Mouse (Mus musculus): ENCODE results near the gene Gfy. TPM values are rescaled to one million over a fixed set of nuclear protein-coding genes. Genes with fewer than 3 reads are reported as not detected.

Gfy gene
- polyA plus RNA-seq, 1 experiment = not detected

- 5% methylated on average over 44 of the region's 44 CpGs for WGBS
- Histone ChIP-seq H3K27ac (ENCODE audit: insufficient read depth, low read length) (no peak within 1 kb of the TSS), H3K27me3 (ENCODE audit: control insufficient read depth, insufficient read depth, low read length) (no peaks in the 10 kb centered on the region), H3K4me1 (ENCODE audit: control insufficient read depth, insufficient read depth, insufficient read length) (peaks cover 4% of the 10 kb centered on the region; the same call in 1 of the 2 replicates), H3K4me3 (ENCODE audit: extremely low read depth, insufficient read depth, insufficient read length) (peak within 1 kb of the TSS; percentile 54), H3K36me3 (ENCODE audit: control insufficient read depth, insufficient read depth, low read length) (no peaks in the 10 kb centered on the region)
- TF ChIP-seq POLR2A (IDR thresholded peaks at IDR 0.05; ENCODE audit: low read depth, low read length) = peak; percentile 64; the same call in 1 of the 2 replicates
- no peak for TF ChIP-seq CTCF (IDR thresholded peaks at IDR 0.05; ENCODE audit: extremely low read depth, insufficient read depth, insufficient read length, insufficient replicate concordance)
- peak; percentile 93 to 94 for DNase-seq (ENCODE audit: low read depth in 1 of 2, low spot score in 2 of 2)
These were observed 25.2 kb upstream of the Gfy start, which contains the start of gene Ccdc155 for GRCm38 (mm10) chr7:45204380-45205143. Gene Ccdc155, minus strand, starts transcription at chr7:45204892.

- 78% methylated on average over 10 of the region's 10 CpGs for WGBS
- no peak for DNase-seq (ENCODE audit: low read depth in 1 of 2, low spot score in 2 of 2)
- no peak overlapping the region for H3K4me3 ChIP-seq (ENCODE audit: extremely low read depth, insufficient read depth, insufficient read length)
- H3K4me1 ChIP-seq (ENCODE audit: control insufficient read depth, insufficient read depth, insufficient read length) = peaks cover 4% of the 10 kb centered on the region; the same call in 1 of the 2 replicates
- TF ChIP-seq POLR2A (IDR thresholded peaks at IDR 0.05; ENCODE audit: low read depth, low read length) (no peak), CTCF (IDR thresholded peaks at IDR 0.05; ENCODE audit: extremely low read depth, insufficient read depth, insufficient read length, insufficient replicate concordance) (no peak)
- H3K27me3 ChIP-seq (ENCODE audit: control insufficient read depth, insufficient read depth, low read length) = no peaks in the 10 kb centered on the region
- H3K36me3 ChIP-seq (ENCODE audit: control insufficient read depth, insufficient read depth, low read length) = no peaks in the 10 kb centered on the region
- no peak overlapping the region for H3K27ac ChIP-seq (ENCODE audit: insufficient read depth, low read length)
These were observed 23.3 kb upstream of the Gfy start for GRCm38 (mm10) chr7:45202654-45203053.

DNA sequence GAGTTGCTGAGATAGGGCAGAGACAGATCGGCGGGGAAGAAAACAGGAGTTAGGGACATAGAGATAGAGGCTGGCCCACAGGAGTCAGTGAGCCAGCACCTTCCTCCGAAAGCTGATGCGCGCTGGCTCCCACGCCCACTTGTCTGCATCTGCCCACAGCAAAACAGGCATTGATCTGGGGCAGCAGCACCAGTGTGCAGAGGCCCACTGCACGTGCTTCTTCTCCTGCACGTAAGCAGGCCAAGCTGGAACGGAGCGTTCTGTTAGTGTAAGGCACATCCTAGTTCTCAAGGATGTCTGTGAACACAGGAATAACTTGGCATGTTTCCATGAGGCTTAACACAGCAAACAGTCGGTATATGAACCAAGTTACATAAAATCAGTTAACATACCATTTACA is 19.6 kb upstream of the Gfy start:
- no peak overlapping the region for H3K4me3 ChIP-seq (ENCODE audit: extremely low read depth, insufficient read depth, insufficient read length)
- no peaks in the 10 kb centered on the region for H3K27me3 ChIP-seq (ENCODE audit: control insufficient read depth, insufficient read depth, low read length)
- TF ChIP-seq POLR2A (IDR thresholded peaks at IDR 0.05; ENCODE audit: low read depth, low read length) = no peak
- TF ChIP-seq CTCF (IDR thresholded peaks at IDR 0.05; ENCODE audit: extremely low read depth, insufficient read depth, insufficient read length, insufficient replicate concordance) = no peak
- no peaks in the 10 kb centered on the region for H3K36me3 ChIP-seq (ENCODE audit: control insufficient read depth, insufficient read depth, low read length)
- no peak for DNase-seq (ENCODE audit: low read depth in 1 of 2, low spot score in 2 of 2)
- H3K4me1 ChIP-seq (ENCODE audit: control insufficient read depth, insufficient read depth, insufficient read length) = no peaks in the 10 kb centered on the region
- no peak overlapping the region for H3K27ac ChIP-seq (ENCODE audit: insufficient read depth, low read length)
- WGBS = 88% methylated on average over 11 of the region's 11 CpGs

DNA sequence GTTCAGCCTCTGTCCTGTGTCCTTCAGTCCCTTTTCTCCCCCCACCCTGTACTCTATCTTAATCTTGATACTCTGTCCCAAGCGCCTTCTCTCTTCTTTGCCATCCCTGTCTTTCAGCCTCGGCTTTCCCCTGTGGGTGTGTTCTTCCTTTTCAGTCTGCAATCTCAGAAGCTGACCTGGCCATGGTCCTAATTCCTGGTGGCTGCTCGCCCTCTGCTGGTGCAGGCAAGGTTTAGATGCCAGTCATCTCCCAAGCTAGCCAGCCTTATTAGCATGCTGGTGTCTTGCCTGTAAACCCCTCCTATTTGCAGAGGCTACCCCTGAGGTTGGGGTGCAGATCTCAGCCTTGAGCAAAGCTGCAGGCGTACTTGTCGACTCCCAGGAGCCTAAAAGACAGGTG is 19.1 kb upstream of the Gfy start:
- no peaks in the 10 kb centered on the region for H3K4me1 ChIP-seq (ENCODE audit: control insufficient read depth, insufficient read depth, insufficient read length)
- no peak overlapping the region for H3K27ac ChIP-seq (ENCODE audit: insufficient read depth, low read length)
- no peak overlapping the region for H3K4me3 ChIP-seq (ENCODE audit: extremely low read depth, insufficient read depth, insufficient read length)
- peak; percentile 17 to 67 for DNase-seq (ENCODE audit: low read depth in 1 of 2, low spot score in 2 of 2)
- no peaks in the 10 kb centered on the region for H3K27me3 ChIP-seq (ENCODE audit: control insufficient read depth, insufficient read depth, low read length)
- TF ChIP-seq POLR2A (IDR thresholded peaks at IDR 0.05; ENCODE audit: low read depth, low read length) = no peak
- peak; percentile 79; the same call in 1 of the 2 replicates for TF ChIP-seq CTCF (IDR thresholded peaks at IDR 0.05; ENCODE audit: extremely low read depth, insufficient read depth, insufficient read length, insufficient replicate concordance)
- H3K36me3 ChIP-seq (ENCODE audit: control insufficient read depth, insufficient read depth, low read length) = no peaks in the 10 kb centered on the region
- WGBS = 24% methylated on average over 5 of the region's 5 CpGs

- Histone ChIP-seq H3K4me3 (ENCODE audit: extremely low read depth, insufficient read depth, insufficient read length) (no peak overlapping the region), H3K27me3 (ENCODE audit: control insufficient read depth, insufficient read depth, low read length) (no peaks in the 10 kb centered on the region), H3K27ac (ENCODE audit: insufficient read depth, low read length) (no peak overlapping the region), H3K4me1 (ENCODE audit: control insufficient read depth, insufficient read depth, insufficient read length) (no peaks in the 10 kb centered on the region), H3K36me3 (ENCODE audit: control insufficient read depth, insufficient read depth, low read length) (no peaks in the 10 kb centered on the region)
- no peak for TF ChIP-seq CTCF (IDR thresholded peaks at IDR 0.05; ENCODE audit: extremely low read depth, insufficient read depth, insufficient read length, insufficient replicate concordance)
- TF ChIP-seq POLR2A (IDR thresholded peaks at IDR 0.05; ENCODE audit: low read depth, low read length) = no peak
- 77% methylated on average over 5 of the region's 5 CpGs for WGBS
- DNase-seq (ENCODE audit: low read depth in 1 of 2, low spot score in 2 of 2) = no peak
These were observed 17.6 kb upstream of the Gfy start for GRCm38 (mm10) chr7:45196994-45197393.

DNA sequence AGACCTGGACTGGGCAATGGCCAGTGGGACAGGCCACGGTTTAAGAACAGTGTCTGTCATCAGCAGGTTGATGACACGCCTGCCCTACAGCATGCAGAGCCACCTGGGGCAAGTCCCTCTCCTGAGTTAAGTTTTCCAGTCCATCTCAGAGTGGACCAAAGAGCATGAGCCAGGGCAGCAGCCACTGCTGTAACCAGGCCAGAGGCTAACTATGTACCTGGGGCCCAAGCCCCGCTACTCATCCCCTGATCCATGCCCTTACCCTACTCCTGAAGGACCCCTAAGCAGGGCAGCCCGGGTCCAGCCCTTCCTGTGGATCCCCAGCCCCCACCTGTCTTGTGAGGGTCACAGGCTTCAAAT is 16.8 kb upstream of the Gfy start:
- WGBS = 83% methylated on average over 4 of the region's 4 CpGs
- no peak for DNase-seq (ENCODE audit: low read depth in 1 of 2, low spot score in 2 of 2)
- H3K36me3 ChIP-seq (ENCODE audit: control insufficient read depth, insufficient read depth, low read length) = no peaks in the 10 kb centered on the region
- no peaks in the 10 kb centered on the region for H3K27me3 ChIP-seq (ENCODE audit: control insufficient read depth, insufficient read depth, low read length)
- no peaks in the 10 kb centered on the region for H3K4me1 ChIP-seq (ENCODE audit: control insufficient read depth, insufficient read depth, insufficient read length)
- no peak overlapping the region for H3K4me3 ChIP-seq (ENCODE audit: extremely low read depth, insufficient read depth, insufficient read length)
- no peak for TF ChIP-seq CTCF (IDR thresholded peaks at IDR 0.05; ENCODE audit: extremely low read depth, insufficient read depth, insufficient read length, insufficient replicate concordance)
- TF ChIP-seq POLR2A (IDR thresholded peaks at IDR 0.05; ENCODE audit: low read depth, low read length) = no peak
- H3K27ac ChIP-seq (ENCODE audit: insufficient read depth, low read length) = no peak overlapping the region

All from spleen, adult 2 months (tissue).